In the genomic region with DNA sequence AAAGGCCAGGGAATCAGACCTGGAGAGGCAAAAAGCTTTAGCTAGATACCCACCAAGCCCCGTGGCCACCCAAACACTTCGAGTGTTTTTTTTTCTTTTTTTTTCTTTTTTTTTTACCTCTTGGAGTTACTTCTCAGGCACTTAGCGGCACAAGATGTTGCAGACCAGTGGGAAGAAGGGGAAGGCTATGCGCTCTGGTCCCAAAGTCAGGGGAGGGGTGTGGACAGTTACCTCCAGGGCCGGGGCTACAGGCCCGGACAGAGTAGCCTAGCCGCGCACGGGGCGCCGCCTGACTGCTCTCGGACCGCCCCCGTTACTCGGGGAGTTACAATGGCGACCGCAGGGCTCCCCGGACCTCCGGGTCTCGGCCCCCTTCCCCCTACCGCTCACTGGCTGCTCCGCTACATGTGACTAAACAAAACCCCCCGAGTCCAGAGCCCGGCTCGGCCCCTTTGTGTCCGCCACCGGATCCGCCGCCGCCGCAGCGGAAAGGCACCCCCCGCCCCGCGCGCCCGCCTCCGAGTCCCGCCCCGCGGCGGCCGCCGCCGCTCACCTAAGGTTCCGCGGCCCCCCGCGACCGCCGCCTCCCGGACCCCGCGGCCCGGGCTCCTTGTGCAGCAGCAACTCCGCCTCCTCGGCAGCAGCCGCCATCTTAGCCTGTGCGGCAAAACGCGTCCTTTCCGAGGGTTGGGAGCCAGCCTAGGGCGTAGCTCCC, we compare ENCODE assay signal across 7 mouse cellular contexts. TPM values are rescaled to one million over a fixed set of nuclear protein-coding genes. Genes with fewer than 3 reads are reported as not detected.
DNase-seq lines count a peak whose midpoint lies in the region; ATAC-seq and TF ChIP-seq lines count a peak whose summit lies in the region.

No protein-coding gene starts in this region.

- H3K4me1 ChIP-seq in ES-E14 (ENCODE audit: control insufficient read depth in 2 of 2, insufficient read depth in 2 of 2, low read length in 2 of 2, poor library complexity in 1 of 2): peaks cover 2 to 5% of the 10 kb centered on the region in 2 experiments
- H3K4me1 ChIP-seq in forebrain, embryonic 13.5 days: peaks cover 38% of the 10 kb centered on the region
- H3K4me1 ChIP-seq in hindbrain, embryonic 10.5 days (replicated peaks): peaks cover 28% of the 10 kb centered on the region
- H3K4me1 ChIP-seq in spleen, adult 2 months (ENCODE audit: control insufficient read depth, insufficient read depth, insufficient read length): no peaks in the 10 kb centered on the region; the same call in 1 of the 2 replicates

- no peak for TF ChIP-seq POLR2A in spleen, adult 2 months (IDR thresholded peaks at IDR 0.05; ENCODE audit: low read depth, low read length)

- intact Hi-C loops in left cerebral cortex, postnatal 25 days (cut with DNase I): loop anchor here (5.0 kb wide), 1 partner anchor 106 kb away; no protein-coding TSS in a partner anchor

- TF ChIP-seq CTCF in spleen, adult 2 months (IDR thresholded peaks at IDR 0.05; ENCODE audit: extremely low read depth, insufficient read depth, insufficient read length, insufficient replicate concordance): no peak

- peak overlapping the region; percentile 76 to 98 for H3K4me3 ChIP-seq in ES-E14 (ENCODE audit: insufficient read depth in 1 of 2, low read depth in 1 of 2, low read length in 2 of 2, poor library complexity in 1 of 2, severe bottlenecking in 1 of 2)
- peak overlapping the region; percentile 87 for H3K4me3 ChIP-seq in forebrain, embryonic 13.5 days
- H3K4me3 ChIP-seq in hindbrain, embryonic 10.5 days: peak overlapping the region; percentile 69
- peak overlapping the region; percentile 78 for H3K4me3 ChIP-seq in spleen, adult 2 months (ENCODE audit: extremely low read depth, insufficient read depth, insufficient read length)

- no peaks in the 10 kb centered on the region for H3K27me3 ChIP-seq in forebrain, embryonic 13.5 days
- no peaks in the 10 kb centered on the region for H3K27me3 ChIP-seq in hindbrain, embryonic 10.5 days (ENCODE audit: insufficient read depth, poor library complexity, severe bottlenecking)
- H3K27me3 ChIP-seq in spleen, adult 2 months (ENCODE audit: control insufficient read depth, insufficient read depth, low read length): no peaks in the 10 kb centered on the region

- WGBS in forebrain, embryonic 13.5 days: under 1% methylated on average over 36 of the region's 63 CpGs
- under 1% methylated on average over 61 of the region's 63 CpGs for WGBS in hindbrain, embryonic 10.5 days
- under 1% methylated on average over 61 of the region's 63 CpGs for WGBS in spleen, adult 2 months

- ATAC-seq in forebrain, embryonic 13.5 days: peak; percentile 90
- ATAC-seq in megakaryocyte-erythroid progenitor cell, adult 5-6 weeks (replicated peaks; ENCODE audit: low FRiP score, low TSS enrichment, poor library complexity, severe bottlenecking): peak; percentile 35

- H3K36me3 ChIP-seq in ES-E14 (ENCODE audit: control insufficient read depth, insufficient read depth, low read length, poor library complexity, severe bottlenecking): peaks cover 2% of the 10 kb centered on the region; the same call in 1 of the 2 replicates
- 0 out of 2 replicates have a peak, but pooled peaks cover 3% of the 10 kb centered on the region for H3K36me3 ChIP-seq in forebrain, embryonic 13.5 days (ENCODE audit: poor library complexity, severe bottlenecking)
- peaks cover 25% of the 10 kb centered on the region for H3K36me3 ChIP-seq in hindbrain, embryonic 10.5 days
- no peaks in the 10 kb centered on the region for H3K36me3 ChIP-seq in spleen, adult 2 months (ENCODE audit: control insufficient read depth, insufficient read depth, low read length)

- no peak for DNase-seq in ES-E14 (ENCODE audit: low read depth, low spot score)
- DNase-seq in adrenal gland, postnatal 25 days: peak; percentile 78
- peak; percentile 88 for DNase-seq in hindbrain, embryonic 10.5 days (ENCODE audit: low spot score)
- DNase-seq in left cerebral cortex, postnatal 25 days (ENCODE audit: low spot score in 2 of 2): peak; percentile 56 to 79
- peak in 1 of 2 experiments; percentile 57 for DNase-seq in spleen, adult 2 months (ENCODE audit: low read depth in 1 of 2, low spot score in 2 of 2)

- in situ Hi-C loops in ES-E14 (cut with MboI; ENCODE audit: low sequenced_read_pairs in 2 of 2, unreplicated experiment in 2 of 2): no loop called here

- no peaks in the 10 kb centered on the region for H3K9me3 ChIP-seq in ES-E14 (ENCODE audit: control insufficient read depth, insufficient read depth, low read depth, low read length)
- H3K9me3 ChIP-seq in forebrain, embryonic 13.5 days (replicated peaks): no peaks in the 10 kb centered on the region
- H3K9me3 ChIP-seq in hindbrain, embryonic 10.5 days: no peaks in the 10 kb centered on the region

- peak overlapping the region; percentile 84 for H3K4me2 ChIP-seq in forebrain, embryonic 13.5 days

- H3K9ac ChIP-seq in ES-E14 (ENCODE audit: insufficient read depth, low read depth, low read length, poor library complexity, severe bottlenecking): peak overlapping the region; percentile 98
- H3K9ac ChIP-seq in forebrain, embryonic 13.5 days: peak overlapping the region; percentile 95

- H3K27ac ChIP-seq in ES-E14 (ENCODE audit: insufficient read depth, low read depth, low read length, poor library complexity, severe bottlenecking): peak overlapping the region; percentile 81
- peak overlapping the region; percentile 99 for H3K27ac ChIP-seq in forebrain, embryonic 13.5 days
- peak overlapping the region; percentile 100 for H3K27ac ChIP-seq in hindbrain, embryonic 10.5 days
- H3K27ac ChIP-seq in spleen, adult 2 months (ENCODE audit: insufficient read depth, low read length): peak overlapping the region; percentile 87

TF ChIP-seq in ES-E14, 5 proteins besides CTCF, POLR2A, EP300 and RAD21:
- 0 out of 2 replicates have a peak, but pooled peaks have one; percentile 7 for TF ChIP-seq HCFC1 (IDR thresholded peaks at IDR 0.05; ENCODE audit: borderline replicate concordance, insufficient read depth, low read length)
- no peak for TF ChIP-seq CHD2 (IDR thresholded peaks at IDR 0.05; ENCODE audit: low read depth, low read length)

RNA-seq across cellular contexts. Expression of a gene that starts 1.2 kb away (rescaled TPM):
- total RNA-seq in ES-E14 (2012; rRNA removed): 65.6 and 73.8 TPM in 2 replicates
- total RNA-seq in adrenal gland, postnatal 25 days (2021): 70.9 and 71.8 TPM in 2 replicates
- polyA plus RNA-seq in forebrain, embryonic 13.5 days (2015; fragmentation: Nextera tagmentation; extraction: Ambion mirVana): 85.2 and 88.5 TPM in 2 replicates
- polyA plus RNA-seq in hindbrain, embryonic 10.5 days (2016; fragmentation: Nextera tagmentation; extraction: Ambion mirVana): 55.1 and 59.0 TPM in 2 replicates
- 100 to 1,000 TPM; 106 to 114 TPM for total RNA-seq in left cerebral cortex, postnatal 25 days (2021)
- 96.0 and 98.1 TPM in 2 replicates for total RNA-seq in megakaryocyte-erythroid progenitor cell, adult 5-6 weeks (2014; fragmentation: Nextera tagmentation)
- 75.3 and 86.9 TPM in 2 replicates for total RNA-seq in megakaryocyte-erythroid progenitor cell, adult 5-6 weeks (2017)
- polyA plus RNA-seq in spleen, adult 2 months (2012; rRNA removed): 6.3 and 7.6 TPM in 2 replicates
